Mouse (Mus musculus) cortical plate, adult 2 months (tissue): ENCODE data around the gene Olfr960.

ENCODE experiments used
- CTCF ChIP-seq: fragments of 200-500 bp; IDR thresholded peaks from 2 replicates; pipeline ENCODE4 v1.5.1; 2011; ENCODE audit warnings: mild to moderate bottlenecking, control low read depth, low read length; ENCODE audit not compliant: insufficient read depth; ENCODE audit errors: extremely low read depth
- POLR2A ChIP-seq: fragments of 200-500 bp; IDR thresholded peaks from 2 replicates; pipeline ENCODE4 v1.6.1; 2011; ENCODE audit warnings: mild to moderate bottlenecking, low read length, control low read depth; ENCODE audit not compliant: insufficient read depth; ENCODE audit errors: extremely low read depth

GRCm38 (mm10) chr9:39647382-39647781 lies 26.2 kb downstream of the Olfr960 start:
- TF ChIP-seq POLR2A (no peak), CTCF (no peak)
